Mouse (Mus musculus): Measurements from ENCODE around the gene Hoxb8.

The Hoxb8 gene

GRCm38 (mm10) chr11:96332618-96333032, 50.9 kb downstream of the Hoxb8 start:
- DNase-seq (ENCODE audit: low read depth, low spot score): no peak

GRCm38 (mm10) chr11:96333241-96334001, 51.7 kb downstream of the Hoxb8 start:
- DNase-seq (ENCODE audit: low read depth, low spot score): no peak

GRCm38 (mm10) chr11:96334002-96334364, 52.3 kb downstream of the Hoxb8 start:
- DNase-seq (ENCODE audit: low read depth, low spot score): no peak
